Mouse (Mus musculus) intestine, postnatal 0 days (tissue): ENCODE data around the gene Sdhb. TPM values are rescaled to one million over a fixed set of nuclear protein-coding genes. Genes with fewer than 3 reads are reported as not detected.

ENCODE experiments used
- ATAC-seq: fragments of 200-750 bp; cut with Nextera tagmentation; 2 replicates; pipeline ENCODE4 v1.8.0; 2017; ENCODE audit warnings: mild to moderate bottlenecking, moderate TSS enrichment, moderate library complexity
- H3K27ac ChIP-seq: fragments of 300-500 bp; sonication (generic); 2 replicates; pipeline ENCODE4 v1.5.1; 2014; ENCODE audit warnings: mild to moderate bottlenecking, low read depth, low read length, moderate library complexity
- H3K27me3 ChIP-seq: fragments of 300-500 bp; sonication (generic); replicated peaks from 2 replicates; pipeline ENCODE4 v1.6.1; 2014; ENCODE audit warnings: low read length, mixed read lengths; ENCODE audit not compliant: control insufficient read depth, insufficient read depth
- H3K36me3 ChIP-seq: fragments of 300-500 bp; sonication (generic); 2 replicates; pipeline ENCODE4 v1.6.1; 2014; ENCODE audit warnings: mild to moderate bottlenecking, moderate library complexity; ENCODE audit not compliant: control insufficient read depth, insufficient read depth
- H3K4me1 ChIP-seq: fragments of 300-500 bp; sonication (generic); replicated peaks from 2 replicates; pipeline ENCODE4 v1.6.1; 2014; ENCODE audit warnings: antibody characterized with exemption, low read length, mixed read lengths; ENCODE audit not compliant: control insufficient read depth, insufficient read depth
- H3K4me2 ChIP-seq: fragments of 300-500 bp; sonication (generic); replicated peaks from 2 replicates; pipeline ENCODE4 v1.6.1; 2014; ENCODE audit warnings: low read depth, mild to moderate bottlenecking, moderate library complexity
- H3K4me3 ChIP-seq: fragments of 300-500 bp; sonication (generic); 2 replicates; pipeline ENCODE4 v1.5.1; 2014; ENCODE audit warnings: low read depth, low read length
- H3K9ac ChIP-seq: fragments of 300-500 bp; sonication (generic); 2 replicates; pipeline ENCODE4 v1.6.1; 2014; ENCODE audit warnings: mild to moderate bottlenecking, low read depth, low read length
- H3K9me3 ChIP-seq: fragments of 300-500 bp; sonication (generic); 2 replicates; pipeline ENCODE4 v1.6.1; 2016; ENCODE audit warnings: mixed run types; ENCODE audit not compliant: control insufficient read depth
- CTCF ChIP-seq: sonication (generic); IDR thresholded peaks from 2 replicates; pipeline ENCODE4 v1.5.1; 2016; ENCODE audit warnings: low read depth, mild to moderate bottlenecking, control low read depth, antibody characterized with exemption, moderate library complexity
- WGBS: fragments of 180-500 bp; shearing (Covaris S2); extraction: QIAGEN DNeasy Blood & Tissue Kit; methylation state at CpG from one replicate; pipeline ENCODE4 v1.1.7; 2014; 5-methylcytosine and 5-hydroxymethylcytosine counted together
- polyA plus RNA-seq: library from polyadenylated mRNA; unstranded; fragments of >200 nt; fragmentation: Nextera tagmentation; extraction: Ambion mirVana; gene quantifications from 2 replicates; pipeline ENCODE4 v1.2.1, GENCODE M21; 2015

Gene Sdhb
- polyA plus RNA-seq, 1 experiment from 2014 or later = 627 TPM

DNA sequence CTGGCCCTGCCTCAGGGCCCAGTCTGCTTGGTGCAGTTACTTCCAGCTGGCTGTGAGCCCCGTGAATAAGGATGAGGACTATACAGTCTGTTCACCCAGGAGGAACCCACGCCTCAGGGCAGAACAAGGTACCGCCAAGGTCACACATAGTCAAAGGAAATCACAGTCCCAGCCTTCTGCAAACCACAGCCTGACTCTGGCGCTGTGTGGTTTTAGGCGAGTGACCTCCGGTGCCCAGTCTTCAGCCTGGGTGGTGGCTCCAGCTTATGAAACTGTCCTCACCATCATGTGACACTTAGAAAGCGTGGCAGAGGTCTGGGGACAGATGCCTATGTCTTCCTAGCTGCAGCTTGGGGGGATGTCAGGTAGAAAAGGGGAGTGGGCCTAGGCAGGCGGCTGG is 34.8 kb downstream of the Sdhb start:
- no peak for TF ChIP-seq CTCF
- Histone ChIP-seq H3K9ac (no peak overlapping the region), H3K9me3 (no peaks in the 10 kb centered on the region), H3K4me3 (no peak overlapping the region), H3K36me3 (peaks cover 62% of the 10 kb centered on the region), H3K27me3 (no peaks in the 10 kb centered on the region), H3K27ac (no peak overlapping the region), H3K4me2 (no peak overlapping the region), H3K4me1 (no peaks in the 10 kb centered on the region)
- ATAC-seq = no peak
- 91% methylated on average over 8 of the region's 8 CpGs for WGBS

DNA sequence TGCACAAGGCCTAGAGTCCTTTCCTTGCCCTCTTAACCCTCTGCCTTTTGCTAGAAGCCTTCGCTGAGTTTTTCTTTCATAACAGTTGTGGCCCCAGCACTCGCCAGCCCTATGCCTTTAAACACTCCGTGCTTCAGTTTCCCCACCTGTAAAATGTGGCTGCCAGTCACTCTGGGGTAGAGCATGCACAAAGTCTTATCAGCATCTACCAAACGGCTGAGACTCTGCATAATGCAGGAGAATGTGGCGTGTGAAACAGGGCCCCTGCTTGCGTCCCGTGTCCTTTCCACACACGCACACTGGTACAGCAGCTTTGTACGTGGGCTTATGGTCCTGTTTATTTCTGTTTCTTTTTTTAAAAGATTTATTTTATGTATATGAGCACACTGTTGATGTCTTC is 35.8 kb downstream of the Sdhb start:
- Histone ChIP-seq H3K36me3 (peaks cover 62% of the 10 kb centered on the region), H3K27ac (no peak overlapping the region)
- ATAC-seq = no peak

DNA sequence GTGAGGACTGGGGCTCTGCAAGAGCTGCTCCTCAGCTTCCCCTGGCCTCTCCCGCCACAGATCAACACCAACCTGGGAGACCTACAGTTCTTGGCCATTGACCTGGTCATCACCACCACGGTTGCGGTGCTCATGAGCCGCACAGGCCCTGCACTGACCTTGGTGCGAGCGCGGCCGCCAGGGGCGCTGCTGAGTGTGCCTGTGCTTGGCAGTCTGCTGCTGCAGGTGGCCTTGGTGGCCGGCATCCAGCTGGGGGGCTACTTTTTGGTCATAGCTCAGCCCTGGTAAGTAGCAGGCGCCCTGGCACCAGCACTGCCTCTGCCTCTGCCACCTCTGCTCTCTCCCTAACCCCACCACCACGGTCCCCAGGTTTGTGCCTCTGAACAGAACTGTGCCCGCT is 45.0 kb downstream of the Sdhb start:
- no peak for ATAC-seq
- 81% methylated on average over 13 of the region's 13 CpGs for WGBS

More for the DNA sequence above, 35.8 kb downstream of the Sdhb start:
- H3K4me2 ChIP-seq = no peak overlapping the region
- no peak overlapping the region for H3K4me3 ChIP-seq
- 93% methylated on average over 9 of the region's 9 CpGs for WGBS
- no peak for TF ChIP-seq CTCF
- no peaks in the 10 kb centered on the region for H3K4me1 ChIP-seq
- no peaks in the 10 kb centered on the region for H3K9me3 ChIP-seq
- H3K9ac ChIP-seq = no peak overlapping the region
- no peaks in the 10 kb centered on the region for H3K27me3 ChIP-seq

DNA sequence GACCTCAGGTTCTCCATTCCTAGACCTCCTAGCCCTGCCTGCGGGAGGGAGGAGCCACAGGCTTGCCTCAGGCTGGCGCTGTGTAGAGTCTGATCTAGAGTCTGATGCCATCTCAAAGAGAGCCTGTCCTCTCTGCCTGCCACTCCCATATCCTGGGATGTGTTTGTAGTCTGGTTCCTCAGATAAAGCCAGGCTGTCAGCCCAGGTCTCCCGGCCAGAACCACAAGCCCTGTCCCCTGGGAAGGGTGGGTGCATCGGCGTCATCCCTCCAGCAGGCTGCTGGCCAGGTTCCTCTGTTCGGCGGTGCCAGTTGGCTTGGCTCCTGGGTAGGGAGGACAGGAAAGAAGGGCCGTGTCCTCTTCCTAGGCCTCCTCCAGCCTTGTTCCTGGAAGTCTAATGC is 47.0 kb downstream of the Sdhb start:
- Histone ChIP-seq H3K4me2 (no peak overlapping the region), H3K4me1 (0 out of 2 replicates have a peak, but pooled peaks cover 4% of the 10 kb centered on the region), H3K27ac (no peak overlapping the region), H3K36me3 (peaks cover 41% of the 10 kb centered on the region), H3K4me3 (no peak overlapping the region), H3K9ac (no peak overlapping the region), H3K27me3 (peaks cover 5% of the 10 kb centered on the region; the same call in 1 of the 2 replicates), H3K9me3 (no peaks in the 10 kb centered on the region)
- WGBS = 85% methylated on average over 8 of the region's 8 CpGs
- no peak for TF ChIP-seq CTCF
- ATAC-seq = no peak

More for the DNA sequence above, 45.0 kb downstream of the Sdhb start:
- H3K4me2 ChIP-seq = no peak overlapping the region
- TF ChIP-seq CTCF = peak; percentile 58
- H3K4me1 ChIP-seq = 0 out of 2 replicates have a peak, but pooled peaks cover 4% of the 10 kb centered on the region
- no peak overlapping the region for H3K27ac ChIP-seq
- peaks cover 5% of the 10 kb centered on the region; the same call in 1 of the 2 replicates for H3K27me3 ChIP-seq
- H3K9ac ChIP-seq = no peak overlapping the region
- H3K36me3 ChIP-seq = peaks cover 48% of the 10 kb centered on the region
- no peak overlapping the region for H3K4me3 ChIP-seq
- no peaks in the 10 kb centered on the region for H3K9me3 ChIP-seq

DNA sequence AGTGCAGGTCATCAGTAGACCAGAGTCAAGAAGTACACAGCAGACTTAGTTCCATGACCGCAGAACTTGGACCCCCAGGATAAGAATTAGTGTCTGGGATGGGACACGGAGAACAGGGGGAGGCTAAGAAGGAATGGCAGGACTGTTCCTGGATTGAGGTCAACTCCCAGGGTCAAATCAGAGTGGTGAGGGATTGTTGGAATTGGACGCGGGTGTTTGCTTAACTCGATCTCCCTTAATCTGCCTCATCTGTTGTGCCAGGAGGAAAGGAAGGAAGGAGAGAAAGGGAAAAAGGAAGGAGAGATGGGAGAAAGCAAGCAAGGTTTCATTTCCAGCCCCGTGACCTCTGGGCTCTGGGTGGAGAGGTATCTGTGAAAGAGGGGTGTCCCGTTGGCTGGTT is 49.1 kb downstream of the Sdhb start, which contains the start of gene Mfap2:
Gene Mfap2 (plus strand): TSS at position 301 of the 400 bp plus-strand sequence.
- Histone ChIP-seq H3K9me3 (no peaks in the 10 kb centered on the region), H3K9ac (peak within 1 kb of the TSS; percentile 69), H3K36me3 (peaks cover 24% of the 10 kb centered on the region; the same call in 1 of the 2 replicates), H3K4me1 (0 out of 2 replicates have a peak, but pooled peaks cover 4% of the 10 kb centered on the region), H3K4me2 (peak within 1 kb of the TSS; percentile 70), H3K4me3 (peak within 1 kb of the TSS; percentile 54), H3K27ac (peak within 1 kb of the TSS; percentile 28), H3K27me3 (peaks cover 5% of the 10 kb centered on the region; the same call in 1 of the 2 replicates)
- WGBS = 18% methylated on average over 7 of the region's 7 CpGs
- ATAC-seq = no peak
- TF ChIP-seq CTCF = no peak

- H3K4me2 ChIP-seq = peak overlapping the region; percentile 70
- no peaks in the 10 kb centered on the region for H3K9me3 ChIP-seq
- TF ChIP-seq CTCF = no peak
- peak overlapping the region; percentile 28 for H3K27ac ChIP-seq
- peak overlapping the region; percentile 69 for H3K9ac ChIP-seq
- peaks cover 5% of the 10 kb centered on the region; the same call in 1 of the 2 replicates for H3K27me3 ChIP-seq
- ATAC-seq = no peak
- peaks cover 24% of the 10 kb centered on the region; the same call in 1 of the 2 replicates for H3K36me3 ChIP-seq
- peak overlapping the region; percentile 54 for H3K4me3 ChIP-seq
- under 1% methylated on average over 26 of the region's 26 CpGs for WGBS
- H3K4me1 ChIP-seq = 0 out of 2 replicates have a peak, but pooled peaks cover 4% of the 10 kb centered on the region
Observed at GRCm38 (mm10) chr4:141010526-141010925, 49.5 kb downstream of the Sdhb start.
